Mouse (Mus musculus): Measurements from ENCODE around the gene Fignl2.

The Fignl2 gene

DNA sequence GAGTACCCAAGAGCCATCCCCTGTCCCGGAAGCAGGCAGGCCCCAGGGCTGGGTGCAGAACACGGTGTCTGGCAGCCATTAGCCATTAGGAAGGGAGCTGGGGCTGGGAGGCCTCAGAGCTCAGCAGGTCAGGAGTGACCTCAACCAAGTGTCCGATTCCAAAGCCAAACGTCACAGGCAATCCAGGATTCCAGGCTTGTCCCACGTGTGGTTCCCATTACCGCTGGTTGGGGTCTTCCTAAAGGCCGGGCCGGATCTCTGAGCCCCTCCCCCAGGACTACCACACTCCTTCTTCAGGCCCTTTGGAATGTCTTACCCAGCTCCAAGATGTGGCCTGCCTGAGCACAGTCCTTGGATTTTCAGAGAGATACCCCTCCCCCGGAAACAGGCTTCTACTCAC lies 16.6 kb upstream of the Fignl2 start:
- in situ Hi-C loops (cut with MboI; ENCODE audit: unreplicated experiment in 2 of 2), result no loop called here

DNA sequence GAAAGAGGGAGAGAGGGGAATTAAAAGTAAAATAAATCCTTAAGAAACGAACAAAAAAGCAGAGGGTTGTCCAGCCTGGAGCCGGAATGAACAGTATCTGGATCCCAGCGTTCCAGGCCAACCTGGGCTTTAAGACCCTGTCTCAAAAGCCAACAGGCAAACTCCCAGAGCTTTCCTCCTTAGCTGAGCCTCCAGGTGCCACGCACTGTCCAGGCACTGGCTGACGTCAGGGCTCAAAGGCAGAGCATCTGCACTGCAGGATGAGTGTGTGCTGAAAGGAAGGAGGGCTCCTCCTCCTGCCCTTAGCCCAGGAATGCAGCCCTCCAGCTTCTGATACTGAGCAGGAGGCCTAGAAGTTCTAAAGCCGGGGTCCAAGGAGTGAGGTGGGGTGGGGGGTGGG lies 15.6 kb upstream of the Fignl2 start:
- in situ Hi-C loops (cut with MboI; ENCODE audit: unreplicated experiment in 2 of 2), result no loop called here

GRCm38 (mm10) chr15:101092829-101093648 lies 14.7 kb upstream of the Fignl2 start:
- in situ Hi-C loops (cut with MboI; ENCODE audit: unreplicated experiment in 2 of 2), result no loop called here

GRCm38 (mm10) chr15:101092121-101092828 lies 13.9 kb upstream of the Fignl2 start:
- in situ Hi-C loops (cut with MboI; ENCODE audit: unreplicated experiment in 2 of 2), result no loop called here

GRCm38 (mm10) chr15:101091551-101091950 lies 13.2 kb upstream of the Fignl2 start:
- in situ Hi-C loops (cut with MboI; ENCODE audit: unreplicated experiment in 2 of 2), result no loop called here

DNA sequence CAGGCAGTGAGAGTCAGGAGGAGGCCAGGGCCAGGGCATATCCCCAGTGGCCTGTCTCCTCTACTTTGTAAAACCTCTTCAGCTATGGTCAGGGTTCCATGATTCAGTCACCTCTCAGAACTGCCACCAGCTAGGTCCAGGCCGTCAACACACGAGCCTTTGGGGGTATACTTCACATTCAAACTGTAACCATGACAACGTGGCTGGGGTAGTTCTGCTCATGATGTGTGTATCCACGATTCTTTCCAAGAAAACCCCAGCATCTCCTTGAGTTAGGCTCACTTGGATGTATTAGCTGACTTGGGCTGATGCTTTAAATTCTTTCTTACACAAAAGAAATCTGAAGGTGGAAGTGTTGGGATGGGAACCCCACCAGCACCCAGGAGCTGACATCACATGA lies 9.9 kb upstream of the Fignl2 start:
- in situ Hi-C loops (cut with MboI; ENCODE audit: unreplicated experiment in 2 of 2), result no loop called here

DNA sequence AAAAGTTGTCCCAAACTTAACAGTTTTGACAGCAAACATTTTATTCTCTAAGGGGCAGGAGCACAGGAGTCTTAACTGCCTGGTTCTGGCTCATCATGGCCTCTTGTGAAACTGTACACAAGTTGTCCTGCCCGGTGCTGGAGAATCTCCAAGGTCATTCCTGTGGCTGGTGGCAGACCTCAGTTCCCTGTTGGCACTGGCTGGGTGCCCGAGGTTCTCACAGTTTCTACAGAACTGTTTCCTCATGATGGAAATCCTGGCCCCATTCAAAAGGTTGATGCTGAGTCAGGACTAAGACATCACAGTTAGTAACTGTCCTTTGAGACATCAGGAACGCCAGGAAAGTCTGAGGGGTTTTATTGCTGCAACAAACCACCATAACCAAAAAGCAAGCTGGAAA lies 8.6 kb upstream of the Fignl2 start:
- in situ Hi-C loops (cut with MboI; ENCODE audit: unreplicated experiment in 2 of 2), result no loop called here

GRCm38 (mm10) chr15:101086451-101086850 lies 8.1 kb upstream of the Fignl2 start:
- in situ Hi-C loops (cut with MboI; ENCODE audit: unreplicated experiment in 2 of 2), result no loop called here

- in situ Hi-C loops (cut with MboI; ENCODE audit: unreplicated experiment in 2 of 2), result no loop called here
These were observed 6.1 kb upstream of the Fignl2 start for GRCm38 (mm10) chr15:101084499-101084898.

GRCm38 (mm10) chr15:101082236-101082635 lies 3.9 kb upstream of the Fignl2 start:
- in situ Hi-C loops (cut with MboI; ENCODE audit: unreplicated experiment in 2 of 2), result no loop called here

- in situ Hi-C loops (cut with MboI; ENCODE audit: unreplicated experiment in 2 of 2), result no loop called here
These were observed 2.7 kb upstream of the Fignl2 start for GRCm38 (mm10) chr15:101081035-101081548.

GRCm38 (mm10) chr15:101080031-101080520 lies 1.7 kb upstream of the Fignl2 start:
- in situ Hi-C loops (cut with MboI; ENCODE audit: unreplicated experiment in 2 of 2), result no loop called here

DNA sequence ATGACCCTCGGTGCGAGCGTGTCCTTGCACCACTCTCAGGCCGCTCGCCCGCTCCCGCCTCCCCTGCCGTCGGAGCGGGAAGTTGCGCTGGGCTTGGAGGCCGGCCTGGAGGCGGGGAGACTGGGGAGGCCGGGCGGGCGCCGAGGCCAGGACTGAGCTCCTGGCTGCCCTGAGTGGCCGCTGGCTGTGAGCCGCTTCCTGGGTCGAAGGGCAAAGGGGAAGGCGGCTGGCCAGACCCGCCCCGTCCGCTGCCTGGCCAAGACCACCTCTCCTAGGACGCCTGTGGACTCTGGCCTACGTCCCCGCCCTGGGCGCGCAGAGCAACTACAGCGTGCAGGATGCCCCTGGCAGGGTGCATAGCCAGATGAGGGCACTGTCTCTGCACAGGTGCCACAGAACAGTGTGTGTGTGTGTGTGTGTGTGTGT lies 377 bp upstream of the Fignl2 start:
- in situ Hi-C loops (cut with MboI; ENCODE audit: unreplicated experiment in 2 of 2), result no loop called here

- in situ Hi-C loops (cut with MboI; ENCODE audit: unreplicated experiment in 2 of 2), result no loop called here
These were observed 1.2 kb downstream of the Fignl2 start for GRCm38 (mm10) chr15:101077001-101077812.

DNA sequence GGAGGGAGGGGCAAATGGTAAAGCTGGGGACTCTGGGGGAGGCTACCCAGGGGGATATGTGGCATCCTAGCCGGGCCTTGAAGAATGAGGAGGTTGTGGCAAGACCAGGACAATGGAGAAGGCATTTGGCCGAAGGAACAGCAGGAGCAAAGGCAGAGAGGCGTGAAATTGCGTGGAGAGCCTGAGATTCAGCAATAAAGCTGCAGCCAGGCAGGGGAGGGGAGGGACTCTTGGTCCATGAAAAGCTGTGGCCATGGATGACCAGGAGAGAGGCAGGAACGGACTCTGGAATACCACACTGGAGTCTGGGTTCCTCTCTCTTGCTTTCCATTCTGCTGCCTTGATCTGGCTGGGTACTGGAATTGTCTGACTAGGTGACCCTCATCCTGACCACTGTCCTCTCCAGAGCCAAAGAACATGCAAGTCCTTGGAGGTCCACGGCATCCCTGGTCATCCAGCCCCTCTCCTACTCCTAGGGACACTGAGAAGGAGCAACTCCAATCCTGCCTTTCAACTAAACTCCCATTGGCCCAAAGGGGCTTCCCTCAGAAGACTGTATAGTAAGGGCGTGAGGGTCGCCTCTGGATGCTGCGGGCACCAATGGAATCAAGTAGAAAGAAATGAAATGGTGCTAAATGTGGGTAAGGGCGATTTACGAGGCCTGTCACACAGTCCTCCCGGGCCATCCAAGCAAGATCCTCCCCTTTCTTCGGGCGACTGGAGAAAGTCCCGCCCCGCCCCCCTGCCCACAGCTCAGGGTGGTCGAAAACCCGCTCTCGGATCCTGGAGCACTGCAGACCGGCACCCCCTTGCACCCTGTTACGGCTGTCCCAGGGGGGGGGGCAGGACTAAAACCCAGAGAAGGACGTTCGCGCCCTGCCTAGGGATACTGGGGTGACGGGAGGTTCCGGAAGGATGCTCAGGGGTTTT lies 2.0 kb downstream of the Fignl2 start:
- in situ Hi-C loops (cut with MboI; ENCODE audit: unreplicated experiment in 2 of 2), result no loop called here

- in situ Hi-C loops (cut with MboI; ENCODE audit: unreplicated experiment in 2 of 2), result no loop called here
These were observed 2.7 kb downstream of the Fignl2 start for GRCm38 (mm10) chr15:101075656-101076055.

- in situ Hi-C loops (cut with MboI; ENCODE audit: unreplicated experiment in 2 of 2), result no loop called here
These were observed 3.2 kb downstream of the Fignl2 start for GRCm38 (mm10) chr15:101075150-101075549.

GRCm38 (mm10) chr15:101074067-101074466 lies 4.3 kb downstream of the Fignl2 start:
- in situ Hi-C loops (cut with MboI; ENCODE audit: unreplicated experiment in 2 of 2), result loop anchor here in 1 of 2 experiments (25.0 kb wide), 1 partner anchor 1512 kb away; no protein-coding TSS in a partner anchor

- in situ Hi-C loops (cut with MboI; ENCODE audit: unreplicated experiment in 2 of 2), result loop anchor here in 1 of 2 experiments (25.0 kb wide), 1 partner anchor 1510 kb away; no protein-coding TSS in a partner anchor
These were observed 5.6 kb downstream of the Fignl2 start for GRCm38 (mm10) chr15:101072736-101073135.
